Comparison of ENCODE assay signal across 15 mouse cellular contexts in the genomic region with DNA sequence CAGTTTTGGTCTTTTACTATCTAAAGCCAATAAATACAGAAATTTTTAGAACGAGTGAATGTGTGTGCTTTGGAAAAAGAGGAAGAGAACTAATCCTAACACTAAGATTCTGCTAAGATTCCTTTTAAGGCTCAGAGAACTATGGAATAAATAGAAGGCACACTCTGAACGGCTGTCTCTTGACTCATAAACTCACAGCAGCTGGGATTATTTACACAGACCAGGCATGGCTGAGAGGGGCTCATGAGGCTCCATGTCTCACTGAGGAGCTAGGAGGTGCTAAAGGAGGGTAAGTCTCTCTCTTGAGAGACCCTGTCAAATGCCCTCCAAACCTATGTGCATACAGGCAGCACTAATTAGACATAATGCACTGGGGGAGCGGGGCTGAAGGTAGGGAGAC.
DNase-seq lines count a peak whose midpoint lies in the region; ATAC-seq and TF ChIP-seq lines count a peak whose summit lies in the region.
"Had no signal": no experiment of that assay in that cellular context is flagged by ENCODE, and none has a peak within 500 bp of the region (broad histone marks: within the 10 kb centered on the region; RNA-seq: fewer than 3 reads in every experiment).

No protein-coding gene starts in this region.

- ATAC-seq in intestine, embryonic 16.5 days, result peak; percentile 66
- ATAC-seq in inflammation-experienced regulatory T-cells, adult 6 months, result no peak
- ATAC-seq: activated CD4-positive, CD25-positive, alpha-beta regulatory T cell, adult 4 months had no signal

- H3K4me1 ChIP-seq in intestine, embryonic 16.5 days (ENCODE audit: control insufficient read depth, insufficient read depth, low read length), result peaks cover 34% of the 10 kb centered on the region

- H3K27me3 ChIP-seq in intestine, embryonic 16.5 days (replicated peaks; ENCODE audit: control insufficient read depth, insufficient read depth, low read length), result no peaks in the 10 kb centered on the region
- H3K27me3 ChIP-seq: hindbrain, embryonic 15.5 days had no signal

- WGBS in intestine, embryonic 16.5 days, result 43% methylated on average over 3 of the region's 3 CpGs

- no peaks in the 10 kb centered on the region for H3K36me3 ChIP-seq in intestine, embryonic 16.5 days (ENCODE audit: control insufficient read depth, insufficient read depth, low read length)
- H3K36me3 ChIP-seq: hindbrain, embryonic 15.5 days had no signal

- no peak for DNase-seq in gastrocnemius, adult 2 months
- no peak for DNase-seq in gastrocnemius, postnatal 25 days
- no peak for DNase-seq in layer of hippocampus, adult 2 months (ENCODE audit: low spot score in 2 of 2)
- DNase-seq in layer of hippocampus, postnatal 14 days (ENCODE audit: low spot score in 2 of 2), result no peak
- peak; percentile 40 for DNase-seq in NIH3T3 (ENCODE audit: low read depth)
- no peak for DNase-seq in adrenal gland, postnatal 36 days
- DNase-seq: embryo, embryonic 11 days; heart, postnatal 14 days; kidney, postnatal 14 days; retina, postnatal 1 day; thymus, postnatal 4 days had no signal

- peak overlapping the region; percentile 24; the same call in 1 of the 2 replicates for H3K27ac ChIP-seq in gastrocnemius, adult 2 months
- peak overlapping the region; percentile 80; the same call in 1 of the 2 replicates for H3K27ac ChIP-seq in layer of hippocampus, adult 2 months
- peak overlapping the region; percentile 70; the same call in 1 of the 2 replicates for H3K27ac ChIP-seq in intestine, embryonic 16.5 days (ENCODE audit: low read length)
- H3K27ac ChIP-seq: hindbrain, embryonic 15.5 days had no signal

- no peaks in the 10 kb centered on the region for H3K9me3 ChIP-seq in intestine, embryonic 16.5 days (ENCODE audit: control insufficient read depth, low read length)
- H3K9me3 ChIP-seq: hindbrain, embryonic 15.5 days had no signal

- no peak overlapping the region for H3K4me2 ChIP-seq in intestine, embryonic 16.5 days (ENCODE audit: low read depth, low read length)
- H3K4me2 ChIP-seq: hindbrain, embryonic 15.5 days had no signal

- intact Hi-C loops in gastrocnemius, adult 2 months (cut with DNase I), result no loop called here

- no peak for TF ChIP-seq CTCF in gastrocnemius, adult 2 months (IDR thresholded peaks at IDR 0.05)
- no peak for TF ChIP-seq CTCF in layer of hippocampus, adult 2 months (conservative IDR thresholded peaks at IDR 0.05)

- H3K9ac ChIP-seq in intestine, embryonic 16.5 days (ENCODE audit: low read depth, low read length), result no peak overlapping the region
- H3K9ac ChIP-seq: hindbrain, embryonic 15.5 days had no signal

- H3K4me3 ChIP-seq in gastrocnemius, adult 2 months, result no peak overlapping the region; the same call in 1 of the 2 replicates
- H3K4me3 ChIP-seq in layer of hippocampus, adult 2 months, result no peak overlapping the region
- no peak overlapping the region for H3K4me3 ChIP-seq in intestine, embryonic 16.5 days (ENCODE audit: low read length)
- H3K4me3 ChIP-seq: hindbrain, embryonic 15.5 days had no signal

Comparison
In these comparisons a context has a peak if more than half of its experiments do, and no peak if none do; other contexts are left out.
1. H3K27ac ChIP-seq: peak in every context shown above with its lines; median percentile 80 in layer of hippocampus, adult 2 months; 70 in intestine, embryonic 16.5 days; 24 in gastrocnemius, adult 2 months.